Mouse (Mus musculus): Measurements from ENCODE around the gene Mcm3ap. TPM values are rescaled to one million over a fixed set of nuclear protein-coding genes. Genes with fewer than 3 reads are reported as not detected.

Gene Mcm3ap
- polyA plus RNA-seq, 1 experiment from 2014 or later, result 13.6 TPM

Other genes with a start within 250 kb of the Mcm3ap start
- gene Prmt2, start 231.1 kb upstream of the Mcm3ap start, polyA plus RNA-seq (2018), result 18.3 to 23.8 TPM (median 20.1 TPM) in 3 replicates
- 0.17 TPM in 1 of 3 replicates, not detected in the others for gene S100b, start 215.1 kb upstream of the Mcm3ap start, polyA plus RNA-seq (2018)
- gene Dip2a, start 123.6 kb upstream of the Mcm3ap start, polyA plus RNA-seq (2018), result 5.1 to 12.6 TPM (median 7.7 TPM) in 3 replicates
- gene AC141477.1, start 28.5 kb upstream of the Mcm3ap start, polyA plus RNA-seq (2018), result not detected in 3 replicates
- gene Pcnt, start 26.1 kb upstream of the Mcm3ap start, polyA plus RNA-seq (2018), result 10.3 to 17.2 TPM (median 12.7 TPM) in 3 replicates
- gene 2610028H24Rik, start 19.8 kb upstream of the Mcm3ap start, polyA plus RNA-seq (2018), result not detected in 3 replicates
- 1.3 to 2.1 TPM (median 1.9 TPM) in 3 replicates for gene Ybey, start 187 bp downstream of the Mcm3ap start, polyA plus RNA-seq (2018)
- gene Lss, start 62.7 kb downstream of the Mcm3ap start, polyA plus RNA-seq (2018), result 3.1 to 13.5 TPM (median 11.0 TPM) in 3 replicates
- gene Spatc1l, start 93.3 kb downstream of the Mcm3ap start, polyA plus RNA-seq (2018), result not detected in 3 replicates
- not detected in 3 replicates for gene Ftcd, start 106.7 kb downstream of the Mcm3ap start, polyA plus RNA-seq (2018)
- 0.03 to 0.07 TPM in 2 of 3 replicates, not detected in the other for gene Col6a2, start 154.7 kb downstream of the Mcm3ap start, polyA plus RNA-seq (2018)